Mouse (Mus musculus): Measurements from ENCODE around the gene Pdpr.
"Not testable (repeated sequence)": the region's sequence is repeated elsewhere in the genome, so short reads cannot be mapped to it uniquely, and the experiment has no call there.

Pdpr gene

GRCm38 (mm10) chr8:111093865-111094718 is at the start of gene Pdpr:
TSS of gene Pdpr (plus strand) at chr8:111094630.
- DNase-seq (ENCODE audit: extremely low read depth, low read depth) = peak; percentile 37

- DNase-seq (ENCODE audit: extremely low read depth, low read depth) = no peak
These were observed 45.7 kb upstream of the Pdpr start for GRCm38 (mm10) chr8:111048694-111049093.

- no peak for DNase-seq (ENCODE audit: extremely low read depth, low read depth)
These were observed 45.3 kb upstream of the Pdpr start for GRCm38 (mm10) chr8:111049106-111049505.

GRCm38 (mm10) chr8:111053827-111054518 is 40.5 kb upstream of the Pdpr start:
- DNase-seq (ENCODE audit: extremely low read depth, low read depth) = no peak

- no peak for DNase-seq (ENCODE audit: extremely low read depth, low read depth)
These were observed 39.3 kb upstream of the Pdpr start for GRCm38 (mm10) chr8:111055031-111055634.

GRCm38 (mm10) chr8:111055661-111056060 is 38.8 kb upstream of the Pdpr start:
- no peak for DNase-seq (ENCODE audit: extremely low read depth, low read depth)

GRCm38 (mm10) chr8:111056158-111056663 is 38.2 kb upstream of the Pdpr start, which contains the start of gene Exosc6:
TSS of gene Exosc6 (plus strand) at chr8:111056339.
- DNase-seq (ENCODE audit: extremely low read depth, low read depth) = peak; percentile 85

GRCm38 (mm10) chr8:111056691-111057293 is 37.6 kb upstream of the Pdpr start:
- no peak for DNase-seq (ENCODE audit: extremely low read depth, low read depth)

- peak; percentile 62 for DNase-seq (ENCODE audit: extremely low read depth, low read depth)
These were observed 35.4 kb upstream of the Pdpr start for GRCm38 (mm10) chr8:111058946-111059572.

- no peak for DNase-seq (ENCODE audit: extremely low read depth, low read depth)
These were observed 32.8 kb upstream of the Pdpr start for GRCm38 (mm10) chr8:111061688-111062071.

- peak; percentile 76 for DNase-seq (ENCODE audit: extremely low read depth, low read depth)
These were observed 32.2 kb upstream of the Pdpr start for GRCm38 (mm10) chr8:111062072-111062757.

GRCm38 (mm10) chr8:111062893-111063292 is 31.5 kb upstream of the Pdpr start:
- DNase-seq (ENCODE audit: extremely low read depth, low read depth) = no peak

GRCm38 (mm10) chr8:111066308-111066707 is 28.1 kb upstream of the Pdpr start:
- DNase-seq (ENCODE audit: extremely low read depth, low read depth) = no peak

GRCm38 (mm10) chr8:111067439-111067838 is 27.0 kb upstream of the Pdpr start:
- no peak for DNase-seq (ENCODE audit: extremely low read depth, low read depth)

- DNase-seq (ENCODE audit: extremely low read depth, low read depth) = not testable (repeated sequence)
These were observed 25.8 kb upstream of the Pdpr start for GRCm38 (mm10) chr8:111068660-111069059.

- no peak for DNase-seq (ENCODE audit: extremely low read depth, low read depth)
These were observed 18.5 kb upstream of the Pdpr start for GRCm38 (mm10) chr8:111075926-111076325.

- DNase-seq (ENCODE audit: extremely low read depth, low read depth) = no peak
These were observed 15.0 kb upstream of the Pdpr start for GRCm38 (mm10) chr8:111079461-111079860.

GRCm38 (mm10) chr8:111079861-111080271 is 14.6 kb upstream of the Pdpr start:
- no peak for DNase-seq (ENCODE audit: extremely low read depth, low read depth)

GRCm38 (mm10) chr8:111081580-111082258 is 12.7 kb upstream of the Pdpr start:
- DNase-seq (ENCODE audit: extremely low read depth, low read depth) = no peak

GRCm38 (mm10) chr8:111083936-111084335 is 10.5 kb upstream of the Pdpr start:
- DNase-seq (ENCODE audit: extremely low read depth, low read depth) = not testable (repeated sequence)
